Mouse (Mus musculus): ENCODE data around the gene Rab37. TPM values are rescaled to one million over a fixed set of nuclear protein-coding genes. Genes with fewer than 3 reads are reported as not detected.

Rab37 gene
- total RNA-seq (2021) = under 1 TPM; 0.17 to 0.36 TPM
- long read RNA-seq, experiment 1 = 0 reads
- long read RNA-seq, experiment 2 = 0 reads

GRCm38 (mm10) chr11:115091362-115091901 lies at the start of gene Rab37:
TSS of gene Rab37 (plus strand) at chr11:115091431.
- H3K4me3 ChIP-seq = no peak within 1 kb of the TSS
- intact Hi-C loops (cut with DNase I) = no loop called here

GRCm38 (mm10) chr11:115048259-115048658 lies 43.0 kb upstream of the Rab37 start, which contains the start of gene Cd300ld3:
TSS of gene Cd300ld3 (minus strand) at chr11:115048409.
- Histone ChIP-seq H3K4me3 (no peak within 1 kb of the TSS), H3K27ac (no peak within 1 kb of the TSS)
- intact Hi-C loops (cut with DNase I) = no loop called here
- no peak for TF ChIP-seq CTCF (IDR thresholded peaks at IDR 0.05)
- DNase-seq = no peak

More at GRCm38 (mm10) chr11:115091362-115091901, at the start of gene Rab37:
- no peak for DNase-seq
- no peak within 1 kb of the TSS for H3K27ac ChIP-seq
- TF ChIP-seq CTCF (IDR thresholded peaks at IDR 0.05) = no peak

GRCm38 (mm10) chr11:115049282-115049895 lies 41.8 kb upstream of the Rab37 start:
- Histone ChIP-seq H3K27ac (no peak overlapping the region), H3K4me3 (no peak overlapping the region)
- intact Hi-C loops (cut with DNase I) = no loop called here
- TF ChIP-seq CTCF (IDR thresholded peaks at IDR 0.05) = peak; percentile 43
- DNase-seq = no peak

DNA sequence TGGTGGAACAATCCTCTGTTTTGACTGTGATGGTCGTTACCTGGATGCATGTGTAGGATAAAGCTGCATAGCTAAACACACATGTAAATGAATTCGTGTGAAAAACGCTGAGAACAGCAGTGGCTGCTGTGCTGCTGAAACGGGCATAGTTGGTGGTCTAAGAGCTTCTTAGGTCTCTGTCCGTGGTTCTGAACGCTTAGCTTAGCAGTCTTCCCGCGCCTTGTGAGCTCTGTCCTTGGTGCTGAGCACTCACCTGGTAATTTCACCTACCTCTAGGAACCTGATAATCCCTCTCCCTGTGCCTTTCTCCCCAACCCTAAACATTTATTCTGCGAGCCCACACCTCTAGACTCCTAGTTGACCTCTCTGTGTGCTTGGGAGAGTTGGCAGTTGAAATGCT lies 39.0 kb upstream of the Rab37 start:
- intact Hi-C loops (cut with DNase I) = no loop called here
- TF ChIP-seq CTCF (IDR thresholded peaks at IDR 0.05) = no peak
- no peak for DNase-seq
- H3K27ac ChIP-seq = no peak overlapping the region
- no peak overlapping the region for H3K4me3 ChIP-seq

GRCm38 (mm10) chr11:115052991-115053390 lies 38.2 kb upstream of the Rab37 start:
- Histone ChIP-seq H3K4me3 (no peak overlapping the region), H3K27ac (no peak overlapping the region)
- no peak for TF ChIP-seq CTCF (IDR thresholded peaks at IDR 0.05)
- intact Hi-C loops (cut with DNase I) = no loop called here
- DNase-seq = no peak

- intact Hi-C loops (cut with DNase I) = no loop called here
- Histone ChIP-seq H3K27ac (no peak overlapping the region), H3K4me3 (no peak overlapping the region)
- no peak for TF ChIP-seq CTCF (IDR thresholded peaks at IDR 0.05)
- DNase-seq = no peak
These were observed 36.7 kb upstream of the Rab37 start for GRCm38 (mm10) chr11:115054537-115054936.

DNA sequence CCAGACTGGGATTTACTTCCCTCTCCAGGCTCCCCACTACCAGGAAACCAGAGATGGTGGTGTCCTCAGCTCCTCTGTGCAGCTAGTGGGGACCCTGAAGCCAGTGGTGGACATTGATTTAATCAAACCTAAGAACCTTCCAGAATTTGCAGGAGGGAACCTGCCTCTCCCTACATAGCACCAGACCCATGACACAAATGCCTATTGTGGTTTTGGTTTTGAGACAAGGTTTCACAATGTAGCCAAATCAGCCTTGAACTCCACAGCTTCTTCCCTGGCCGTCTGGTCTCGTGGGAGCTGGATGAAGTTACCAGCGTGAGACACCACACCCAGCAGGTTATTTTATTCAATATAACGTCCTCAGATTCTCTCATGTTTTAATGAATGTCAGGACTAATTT lies 32.5 kb upstream of the Rab37 start:
- H3K4me3 ChIP-seq = no peak overlapping the region
- TF ChIP-seq CTCF (IDR thresholded peaks at IDR 0.05) = no peak
- no peak for DNase-seq
- no peak overlapping the region for H3K27ac ChIP-seq
- intact Hi-C loops (cut with DNase I) = no loop called here

- DNase-seq = no peak
- intact Hi-C loops (cut with DNase I) = no loop called here
- Histone ChIP-seq H3K27ac (no peak overlapping the region), H3K4me3 (no peak overlapping the region)
- no peak for TF ChIP-seq CTCF (IDR thresholded peaks at IDR 0.05)
These were observed 31.4 kb upstream of the Rab37 start for GRCm38 (mm10) chr11:115059797-115060196.

- no peak within 1 kb of the TSS for H3K27ac ChIP-seq
- no peak within 1 kb of the TSS for H3K4me3 ChIP-seq
- intact Hi-C loops (cut with DNase I) = no loop called here
- DNase-seq = no peak
- no peak for TF ChIP-seq CTCF (IDR thresholded peaks at IDR 0.05)
These were observed 29.2 kb upstream of the Rab37 start, which contains the start of gene Cd300e for GRCm38 (mm10) chr11:115062077-115062476. TSS of gene Cd300e (minus strand) at chr11:115062177.

- H3K4me3 ChIP-seq = no peak overlapping the region
- H3K27ac ChIP-seq = no peak overlapping the region
- intact Hi-C loops (cut with DNase I) = no loop called here
- TF ChIP-seq CTCF (IDR thresholded peaks at IDR 0.05) = peak; percentile 4; the same call in 1 of the 2 replicates
- DNase-seq = no peak
These were observed 24.5 kb upstream of the Rab37 start for GRCm38 (mm10) chr11:115066768-115067167.

DNA sequence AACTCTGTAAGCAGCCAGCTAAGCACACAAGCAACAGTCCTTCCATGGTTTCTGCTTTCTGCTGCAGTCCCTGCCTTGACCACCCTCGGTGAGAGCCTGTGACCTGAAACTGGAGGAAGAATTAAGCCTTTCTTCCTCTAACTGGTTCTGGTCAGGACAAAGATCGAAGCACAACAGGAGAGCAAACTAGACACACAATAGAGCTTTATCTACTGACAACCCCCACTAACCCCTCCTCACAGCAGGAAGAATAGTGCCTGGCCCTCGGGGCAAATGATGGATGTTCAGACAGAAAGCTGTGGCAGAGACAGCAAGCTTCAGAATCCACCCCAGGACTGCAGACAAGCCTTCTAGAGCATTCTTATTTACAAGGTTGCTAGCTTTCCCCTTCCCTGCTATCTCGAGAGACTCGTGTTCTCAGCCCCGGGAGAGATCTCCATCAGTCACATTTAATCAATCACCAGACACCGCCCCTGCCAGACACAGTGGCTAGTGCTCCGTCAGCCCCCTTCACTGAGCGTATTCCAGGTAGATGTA lies 20.1 kb upstream of the Rab37 start:
- Histone ChIP-seq H3K27ac (peak overlapping the region; percentile 46), H3K4me3 (peak overlapping the region; percentile 21; the same call in 1 of the 2 replicates)
- TF ChIP-seq CTCF (IDR thresholded peaks at IDR 0.05) = no peak
- intact Hi-C loops (cut with DNase I) = no loop called here
- DNase-seq = no peak

DNA sequence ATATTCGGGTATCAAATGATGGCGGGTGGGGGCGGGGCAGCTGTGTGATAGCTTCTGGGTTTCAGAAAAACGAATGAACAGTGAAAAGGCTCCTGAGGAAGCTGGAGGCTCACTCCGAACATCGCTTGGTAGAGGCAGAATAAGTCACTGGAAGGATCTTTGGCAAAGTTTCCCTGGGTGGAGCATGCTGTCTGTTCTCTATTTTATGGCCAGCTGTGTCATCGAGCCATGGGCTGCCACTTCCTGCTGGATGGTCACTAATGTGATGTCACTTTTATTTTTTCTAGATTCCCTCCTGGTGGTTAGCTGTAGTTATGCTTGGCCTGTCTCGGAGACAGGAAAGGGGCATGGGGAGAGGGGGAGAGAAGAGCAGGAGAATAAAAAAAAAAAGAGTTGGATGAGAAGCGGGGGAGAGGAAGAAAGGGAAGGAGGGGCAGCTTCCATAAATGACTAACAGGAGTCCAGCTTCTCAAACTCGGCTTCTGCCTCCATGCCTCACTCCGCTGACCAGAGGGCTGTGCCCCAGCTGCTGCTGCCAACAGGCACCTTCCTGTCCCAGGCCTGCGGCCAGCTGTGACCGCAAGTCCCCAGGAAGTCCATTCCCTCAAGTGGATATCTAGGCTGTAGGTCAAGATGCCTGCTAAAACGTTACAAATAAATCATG lies 19.5 kb upstream of the Rab37 start:
- DNase-seq = peak; percentile 67
- Histone ChIP-seq H3K4me3 (peak overlapping the region; percentile 21), H3K27ac (peak overlapping the region; percentile 49)
- intact Hi-C loops (cut with DNase I) = no loop called here
- no peak for TF ChIP-seq CTCF (IDR thresholded peaks at IDR 0.05)

DNA sequence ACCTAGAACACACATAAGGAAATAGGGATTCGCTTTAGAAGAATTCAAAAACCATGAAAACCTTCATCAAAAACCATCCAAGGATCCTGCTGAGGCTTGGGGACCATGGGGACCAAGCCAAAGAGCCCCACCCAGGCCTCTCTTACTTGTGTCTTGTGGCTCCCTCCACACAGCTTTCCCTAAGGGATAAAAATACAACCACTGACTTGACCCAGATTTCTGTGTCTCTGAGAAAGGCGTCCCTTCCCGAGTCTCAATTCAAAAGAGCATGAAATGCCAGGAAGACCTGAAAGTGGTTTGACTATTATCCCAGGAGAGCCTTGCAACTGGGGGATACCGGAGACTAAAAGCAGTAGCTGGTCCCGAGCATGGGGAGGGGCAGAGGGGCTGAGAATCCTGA lies 18.2 kb upstream of the Rab37 start:
- H3K4me3 ChIP-seq = no peak overlapping the region
- TF ChIP-seq CTCF (IDR thresholded peaks at IDR 0.05) = no peak
- intact Hi-C loops (cut with DNase I) = no loop called here
- no peak for DNase-seq
- H3K27ac ChIP-seq = no peak overlapping the region

Measured in gastrocnemius, adult 2 months (tissue).